19 mouse cellular contexts compared by ENCODE assay signal in the genomic region with DNA sequence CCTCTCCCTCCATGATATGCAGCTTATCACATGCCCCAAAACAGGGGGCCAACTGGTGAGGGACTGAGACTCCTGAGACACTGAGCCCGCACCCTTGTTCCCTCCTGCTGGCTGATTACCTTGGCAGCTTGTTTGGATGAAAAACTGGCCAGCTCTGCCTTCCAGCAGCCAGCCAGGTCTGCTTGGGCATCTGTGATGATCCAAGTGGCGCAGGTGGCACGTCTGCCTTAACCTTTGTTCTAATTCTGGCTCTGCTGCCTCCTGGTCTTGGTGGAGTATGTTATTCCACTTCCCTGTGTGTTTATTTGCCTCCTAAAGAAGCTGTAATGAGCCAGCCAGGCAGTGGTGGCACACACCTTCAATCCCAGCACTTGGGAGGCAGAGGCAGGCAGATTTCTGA.
DNase-seq lines count a peak whose midpoint lies in the region; ATAC-seq lines count a peak whose summit lies in the region.
"Had no signal": no experiment of that assay in that cellular context is flagged by ENCODE, and none has a peak within 500 bp of the region (broad histone marks: within the 10 kb centered on the region; RNA-seq: fewer than 3 reads in every experiment).

No protein-coding gene starts in this region.

- no peaks in the 10 kb centered on the region for H3K9me3 ChIP-seq in heart, embryonic 12.5 days (replicated peaks)
- H3K9me3 ChIP-seq in hindbrain, embryonic 11.5 days (ENCODE audit: control insufficient read depth, low read length) = no peaks in the 10 kb centered on the region
- H3K9me3 ChIP-seq: embryonic facial prominence, embryonic 13.5 days; hindbrain, embryonic 10.5 days; limb, embryonic 10.5 days had no signal

- ATAC-seq in heart, embryonic 12.5 days (ENCODE audit: insufficient number of reproducible peaks, low FRiP score) = no peak
- no peak for ATAC-seq in hindbrain, embryonic 11.5 days (ENCODE audit: low FRiP score)
- ATAC-seq: forebrain, postnatal 0 days had no signal

- WGBS in heart, embryonic 12.5 days = 85% methylated on average over 3 of the region's 3 CpGs
- 89% methylated on average over 3 of the region's 3 CpGs for WGBS in hindbrain, embryonic 11.5 days

- peak; percentile 22 for DNase-seq in heart, adult 8-10 months (ENCODE audit: low spot score)
- DNase-seq in brain, adult 2 months (ENCODE audit: low read depth, low spot score) = peak; percentile 78
- DNase-seq in cerebellum, adult 18-20 months = peak; percentile 66 to 73
- DNase-seq in cerebellum, postnatal 36 days = peak; percentile 60 to 65
- no peak for DNase-seq in hindbrain, embryonic 11.5 days (ENCODE audit: low spot score)
- DNase-seq in spleen, adult 12 weeks (ENCODE audit: low spot score) = no peak
- DNase-seq: forebrain, postnatal 0 days; layer of hippocampus, postnatal 36 days; lung, embryonic 14.5 days; right cerebral cortex, postnatal 14 days; thymus, postnatal 14 days had no signal

- no peak overlapping the region for H3K27ac ChIP-seq in heart, embryonic 12.5 days (ENCODE audit: poor library complexity, severe bottlenecking)
- no peak overlapping the region for H3K27ac ChIP-seq in hindbrain, embryonic 11.5 days (ENCODE audit: low read depth, low read length)
- H3K27ac ChIP-seq: embryonic facial prominence, embryonic 13.5 days; hindbrain, embryonic 10.5 days; limb, embryonic 10.5 days; macrophage; stomach, postnatal 0 days had no signal

- peaks cover 17% of the 10 kb centered on the region for H3K4me1 ChIP-seq in heart, embryonic 12.5 days (replicated peaks)
- H3K4me1 ChIP-seq in hindbrain, embryonic 11.5 days (replicated peaks; ENCODE audit: control insufficient read depth, insufficient read depth, low read length) = no peaks in the 10 kb centered on the region
- H3K4me1 ChIP-seq: embryonic facial prominence, embryonic 13.5 days had no signal

- H3K36me3 ChIP-seq in heart, embryonic 12.5 days = no peaks in the 10 kb centered on the region
- no peaks in the 10 kb centered on the region for H3K36me3 ChIP-seq in hindbrain, embryonic 11.5 days (ENCODE audit: control insufficient read depth, insufficient read depth, low read length)
- H3K36me3 ChIP-seq: embryonic facial prominence, embryonic 13.5 days; hindbrain, embryonic 10.5 days; limb, embryonic 10.5 days had no signal

- H3K4me3 ChIP-seq in heart, embryonic 12.5 days = no peak overlapping the region
- H3K4me3 ChIP-seq in hindbrain, embryonic 11.5 days (ENCODE audit: low read depth, low read length) = no peak overlapping the region
- H3K4me3 ChIP-seq: embryonic facial prominence, embryonic 13.5 days; hindbrain, embryonic 10.5 days; limb, embryonic 10.5 days had no signal

- no peak overlapping the region for H3K4me2 ChIP-seq in heart, embryonic 12.5 days
- no peak overlapping the region for H3K4me2 ChIP-seq in hindbrain, embryonic 11.5 days (replicated peaks; ENCODE audit: low read depth, low read length)
- H3K4me2 ChIP-seq: embryonic facial prominence, embryonic 13.5 days; liver, embryonic 11.5 days; lung, embryonic 14.5 days; midbrain, embryonic 11.5 days had no signal

- no peak overlapping the region for H3K9ac ChIP-seq in heart, embryonic 12.5 days
- H3K9ac ChIP-seq in hindbrain, embryonic 11.5 days (ENCODE audit: low read depth, low read length) = no peak overlapping the region
- H3K9ac ChIP-seq: embryonic facial prominence, embryonic 13.5 days; forebrain, postnatal 0 days; lung, embryonic 14.5 days had no signal

- 0 out of 2 replicates have a peak, but pooled peaks cover 7% of the 10 kb centered on the region for H3K27me3 ChIP-seq in heart, embryonic 12.5 days (replicated peaks)
- H3K27me3 ChIP-seq in hindbrain, embryonic 11.5 days (ENCODE audit: control insufficient read depth, insufficient read depth, low read length) = no peaks in the 10 kb centered on the region
- H3K27me3 ChIP-seq: embryonic facial prominence, embryonic 13.5 days had no signal

Comparison
In these comparisons a context has a peak if more than half of its experiments do, and no peak if none do; other contexts are left out.
1. DNase-seq: peak in heart, adult 8-10 months (single experiment), brain, adult 2 months (single experiment), cerebellum, adult 18-20 months (2 of 2) and cerebellum, postnatal 36 days (2 of 2); none in hindbrain, embryonic 11.5 days (single experiment) and spleen, adult 12 weeks (single experiment).